Mouse (Mus musculus): ENCODE data around the gene Hs3st4. TPM values are rescaled to one million over a fixed set of nuclear protein-coding genes. Genes with fewer than 3 reads are reported as not detected.

Gene Hs3st4
- polyA plus RNA-seq, 1 experiment from 2014 or later = 0.44 TPM

- 45% methylated on average over 7 of the region's 7 CpGs for WGBS
- H3K4me1 ChIP-seq = no peaks in the 10 kb centered on the region
Measured at GRCm38 (mm10) chr7:124239903-124240647, 257.4 kb downstream of the Hs3st4 start.

GRCm38 (mm10) chr7:124249838-124250237 is 267.2 kb downstream of the Hs3st4 start:
- Histone ChIP-seq H3K27ac (no peak overlapping the region), H3K4me1 (no peaks in the 10 kb centered on the region), H3K27me3 (no peaks in the 10 kb centered on the region), H3K9ac (no peak overlapping the region), H3K36me3 (no peaks in the 10 kb centered on the region), H3K4me2 (no peak overlapping the region), H3K4me3 (no peak overlapping the region), H3K9me3 (no peaks in the 10 kb centered on the region)
- no peak for ATAC-seq (ENCODE audit: insufficient number of reproducible peaks, low FRiP score, low TSS enrichment, low read depth)
- 67% methylated on average over 3 of the region's 3 CpGs for WGBS

More at GRCm38 (mm10) chr7:124239903-124240647, 257.4 kb downstream of the Hs3st4 start:
- Histone ChIP-seq H3K4me3 (no peak overlapping the region), H3K4me2 (no peak overlapping the region), H3K27ac (no peak overlapping the region), H3K9ac (no peak overlapping the region), H3K27me3 (no peaks in the 10 kb centered on the region), H3K9me3 (no peaks in the 10 kb centered on the region), H3K36me3 (no peaks in the 10 kb centered on the region)
- no peak for ATAC-seq (ENCODE audit: insufficient number of reproducible peaks, low FRiP score, low TSS enrichment, low read depth)

- no peaks in the 10 kb centered on the region for H3K4me1 ChIP-seq
- H3K9me3 ChIP-seq = no peaks in the 10 kb centered on the region
- H3K9ac ChIP-seq = no peak overlapping the region
- H3K4me3 ChIP-seq = no peak overlapping the region
- no peak for ATAC-seq (ENCODE audit: insufficient number of reproducible peaks, low FRiP score, low TSS enrichment, low read depth)
- no peaks in the 10 kb centered on the region for H3K36me3 ChIP-seq
- no peaks in the 10 kb centered on the region for H3K27me3 ChIP-seq
- H3K4me2 ChIP-seq = no peak overlapping the region
- H3K27ac ChIP-seq = no peak overlapping the region
- WGBS = 58% methylated on average over 1 of the region's 1 CpGs
Measured at GRCm38 (mm10) chr7:124250566-124250965, 267.9 kb downstream of the Hs3st4 start.

- H3K9me3 ChIP-seq = no peaks in the 10 kb centered on the region
- H3K27ac ChIP-seq = no peak overlapping the region
- H3K4me2 ChIP-seq = no peak overlapping the region
- no peak overlapping the region for H3K9ac ChIP-seq
- H3K4me1 ChIP-seq = no peaks in the 10 kb centered on the region
- 71% methylated on average over 3 of the region's 3 CpGs for WGBS
- H3K36me3 ChIP-seq = no peaks in the 10 kb centered on the region
- no peaks in the 10 kb centered on the region for H3K27me3 ChIP-seq
- no peak for ATAC-seq (ENCODE audit: insufficient number of reproducible peaks, low FRiP score, low TSS enrichment, low read depth)
- H3K4me3 ChIP-seq = no peak overlapping the region
Measured at GRCm38 (mm10) chr7:124258419-124258818, 275.8 kb downstream of the Hs3st4 start.

GRCm38 (mm10) chr7:124270734-124271133 is 288.1 kb downstream of the Hs3st4 start:
- Histone ChIP-seq H3K4me1 (no peaks in the 10 kb centered on the region), H3K9me3 (no peaks in the 10 kb centered on the region), H3K27ac (no peak overlapping the region), H3K4me2 (no peak overlapping the region), H3K27me3 (no peaks in the 10 kb centered on the region), H3K9ac (no peak overlapping the region), H3K4me3 (no peak overlapping the region), H3K36me3 (no peaks in the 10 kb centered on the region)
- ATAC-seq (ENCODE audit: insufficient number of reproducible peaks, low FRiP score, low TSS enrichment, low read depth) = no peak

GRCm38 (mm10) chr7:124289873-124290272 is 307.2 kb downstream of the Hs3st4 start:
- H3K4me1 ChIP-seq = no peaks in the 10 kb centered on the region

GRCm38 (mm10) chr7:124319451-124319850 is 336.8 kb downstream of the Hs3st4 start:
- Histone ChIP-seq H3K9me3 (no peaks in the 10 kb centered on the region), H3K4me3 (no peak overlapping the region), H3K4me2 (no peak overlapping the region), H3K36me3 (no peaks in the 10 kb centered on the region), H3K4me1 (no peaks in the 10 kb centered on the region), H3K27me3 (no peaks in the 10 kb centered on the region), H3K27ac (no peak overlapping the region), H3K9ac (no peak overlapping the region)
- 69% methylated on average over 4 of the region's 4 CpGs for WGBS
- no peak for ATAC-seq (ENCODE audit: insufficient number of reproducible peaks, low FRiP score, low TSS enrichment, low read depth)

More at GRCm38 (mm10) chr7:124289873-124290272, 307.2 kb downstream of the Hs3st4 start:
- 76% methylated on average over 6 of the region's 6 CpGs for WGBS
- Histone ChIP-seq H3K27me3 (no peaks in the 10 kb centered on the region), H3K4me3 (no peak overlapping the region), H3K9me3 (no peaks in the 10 kb centered on the region), H3K27ac (no peak overlapping the region), H3K4me2 (no peak overlapping the region), H3K9ac (no peak overlapping the region), H3K36me3 (no peaks in the 10 kb centered on the region)
- ATAC-seq (ENCODE audit: insufficient number of reproducible peaks, low FRiP score, low TSS enrichment, low read depth) = no peak

DNA sequence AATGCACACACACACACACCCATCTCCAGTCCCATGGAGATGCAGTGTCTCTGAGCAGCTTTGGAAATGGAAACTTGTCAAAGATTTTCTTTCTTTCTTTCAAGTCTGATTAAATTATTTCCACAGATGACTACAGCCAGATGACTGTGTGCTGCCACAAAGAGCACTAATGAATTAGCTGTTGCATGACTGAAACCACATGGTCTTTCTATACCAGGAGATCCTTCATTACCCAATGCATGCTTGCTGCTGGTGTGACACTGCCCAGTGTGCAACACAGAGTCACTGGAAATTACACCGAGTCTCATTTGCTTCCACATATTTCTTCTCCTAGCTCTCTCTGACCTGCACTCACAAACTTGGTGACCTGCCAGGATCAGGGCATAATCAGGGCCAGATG is 353.0 kb downstream of the Hs3st4 start:
- Histone ChIP-seq H3K9me3 (no peaks in the 10 kb centered on the region), H3K4me2 (no peak overlapping the region), H3K4me1 (no peaks in the 10 kb centered on the region), H3K4me3 (no peak overlapping the region), H3K9ac (no peak overlapping the region), H3K27ac (no peak overlapping the region), H3K36me3 (no peaks in the 10 kb centered on the region), H3K27me3 (no peaks in the 10 kb centered on the region)
- ATAC-seq (ENCODE audit: insufficient number of reproducible peaks, low FRiP score, low TSS enrichment, low read depth) = no peak
- WGBS = 18% methylated on average over 1 of the region's 1 CpGs

DNA sequence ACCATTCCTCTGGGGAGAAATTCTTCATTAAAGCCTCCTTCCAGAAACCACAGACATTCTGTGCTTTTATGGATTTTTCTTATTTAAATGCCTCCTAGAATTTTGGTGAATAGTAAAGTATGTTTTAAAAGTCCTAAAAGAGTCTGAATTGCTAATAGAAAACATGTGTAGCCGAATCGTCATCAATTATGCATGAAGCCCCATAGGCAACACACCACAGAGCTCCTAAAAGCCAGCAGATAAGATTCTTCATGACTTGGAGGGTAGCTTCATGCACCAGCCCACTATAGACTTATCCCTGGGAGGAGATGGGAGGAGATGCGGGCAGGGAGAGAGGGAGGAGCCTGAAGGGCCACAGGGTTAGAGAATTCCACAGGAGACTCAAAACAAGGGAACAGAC is 358.8 kb downstream of the Hs3st4 start:
- no peak for ATAC-seq (ENCODE audit: insufficient number of reproducible peaks, low FRiP score, low TSS enrichment, low read depth)
- no peaks in the 10 kb centered on the region for H3K9me3 ChIP-seq
- H3K27ac ChIP-seq = no peak overlapping the region

GRCm38 (mm10) chr7:124347218-124348017 is 364.7 kb downstream of the Hs3st4 start:
- WGBS = 40% methylated on average over 13 of the region's 13 CpGs

More for the DNA sequence above, 358.8 kb downstream of the Hs3st4 start:
- Histone ChIP-seq H3K36me3 (no peaks in the 10 kb centered on the region), H3K4me3 (no peak overlapping the region), H3K4me1 (0 out of 2 replicates have a peak, but pooled peaks cover 3% of the 10 kb centered on the region), H3K9ac (no peak overlapping the region), H3K4me2 (no peak overlapping the region), H3K27me3 (no peaks in the 10 kb centered on the region)
- 36% methylated on average over 3 of the region's 3 CpGs for WGBS

DNA sequence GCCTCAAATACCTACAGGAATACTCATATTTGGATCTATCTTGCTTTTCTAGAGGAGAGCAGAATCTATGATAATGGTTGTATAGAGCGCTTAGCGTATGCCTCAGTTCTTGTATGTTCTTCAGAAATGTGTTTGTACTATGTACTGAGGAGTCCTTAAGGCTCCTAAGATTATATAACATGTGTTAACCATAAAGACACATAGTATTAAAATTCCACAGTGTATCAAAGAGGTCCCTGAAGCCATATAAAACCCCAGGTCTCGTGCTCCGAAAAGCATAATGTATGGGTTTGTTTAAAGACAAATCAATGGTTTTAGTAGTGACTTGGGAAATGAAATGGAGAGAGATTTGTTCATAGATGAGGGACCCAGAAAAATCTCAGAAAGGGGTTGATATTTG is 371.4 kb downstream of the Hs3st4 start:
- WGBS = 46% methylated on average over 4 of the region's 4 CpGs
- no peaks in the 10 kb centered on the region for H3K9me3 ChIP-seq
- H3K36me3 ChIP-seq = no peaks in the 10 kb centered on the region
- ATAC-seq (ENCODE audit: insufficient number of reproducible peaks, low FRiP score, low TSS enrichment, low read depth) = no peak
- peaks cover 3% of the 10 kb centered on the region; the same call in 1 of the 2 replicates for H3K27me3 ChIP-seq
- no peak overlapping the region for H3K27ac ChIP-seq
- no peaks in the 10 kb centered on the region for H3K4me1 ChIP-seq
- H3K9ac ChIP-seq = no peak overlapping the region
- no peak overlapping the region for H3K4me3 ChIP-seq
- no peak overlapping the region for H3K4me2 ChIP-seq

More at GRCm38 (mm10) chr7:124347218-124348017, 364.7 kb downstream of the Hs3st4 start:
- no peak for ATAC-seq (ENCODE audit: insufficient number of reproducible peaks, low FRiP score, low TSS enrichment, low read depth)
- H3K27me3 ChIP-seq = no peaks in the 10 kb centered on the region; the same call in 1 of the 2 replicates
- H3K4me3 ChIP-seq = no peak overlapping the region
- no peak overlapping the region for H3K4me2 ChIP-seq
- H3K9ac ChIP-seq = no peak overlapping the region
- no peaks in the 10 kb centered on the region for H3K9me3 ChIP-seq
- H3K27ac ChIP-seq = no peak overlapping the region
- no peaks in the 10 kb centered on the region for H3K4me1 ChIP-seq
- H3K36me3 ChIP-seq = no peaks in the 10 kb centered on the region

DNA sequence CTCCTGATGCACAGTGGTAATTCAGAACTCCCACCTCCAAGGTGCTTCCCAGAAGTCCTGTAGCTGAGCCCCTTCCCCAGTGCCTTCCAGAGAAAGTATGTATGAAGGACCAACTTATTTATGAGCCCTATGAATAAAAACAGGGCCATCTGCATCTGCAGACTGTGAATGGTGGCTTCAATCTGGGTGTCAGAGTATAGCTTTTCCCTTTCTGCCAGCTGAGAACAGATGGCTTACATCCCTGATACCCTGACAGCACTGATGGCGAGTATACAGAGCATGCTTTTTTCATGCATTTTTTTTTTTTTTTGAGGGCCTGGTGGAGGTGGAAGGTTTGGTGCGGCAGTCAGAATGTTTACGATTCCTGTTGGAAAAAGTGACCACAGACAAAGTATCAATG is 375.4 kb downstream of the Hs3st4 start:
- Histone ChIP-seq H3K27ac (no peak overlapping the region), H3K4me1 (no peaks in the 10 kb centered on the region), H3K36me3 (no peaks in the 10 kb centered on the region), H3K9ac (no peak overlapping the region), H3K27me3 (0 out of 2 replicates have a peak, but pooled peaks cover 3% of the 10 kb centered on the region), H3K4me3 (no peak overlapping the region), H3K4me2 (no peak overlapping the region), H3K9me3 (no peaks in the 10 kb centered on the region)
- WGBS = 41% methylated on average over 3 of the region's 3 CpGs
- ATAC-seq (ENCODE audit: insufficient number of reproducible peaks, low FRiP score, low TSS enrichment, low read depth) = no peak
